Mouse (Mus musculus): ENCODE measurements around the gene Hspa8.

Gene Hspa8

GRCm38 (mm10) chr9:40808907-40809280 lies 8.1 kb downstream of the Hspa8 start:
- DNase-seq (ENCODE audit: low read depth, low spot score): no peak

GRCm38 (mm10) chr9:40811860-40812259 lies 11.1 kb downstream of the Hspa8 start:
- DNase-seq (ENCODE audit: low read depth, low spot score): no peak

- no peak for DNase-seq (ENCODE audit: low read depth, low spot score)
These were observed 13.3 kb downstream of the Hspa8 start for GRCm38 (mm10) chr9:40814060-40814459.

GRCm38 (mm10) chr9:40817325-40818028 lies 16.7 kb downstream of the Hspa8 start:
- DNase-seq (ENCODE audit: low read depth, low spot score): no peak

- DNase-seq (ENCODE audit: low read depth, low spot score): no peak
These were observed 24.8 kb downstream of the Hspa8 start for GRCm38 (mm10) chr9:40825601-40826000.

- DNase-seq (ENCODE audit: low read depth, low spot score): no peak
These were observed 26.6 kb downstream of the Hspa8 start for GRCm38 (mm10) chr9:40827366-40827765.

- peak; percentile 39 for DNase-seq (ENCODE audit: low read depth, low spot score)
These were observed 33.8 kb downstream of the Hspa8 start for GRCm38 (mm10) chr9:40834569-40834968.

- DNase-seq (ENCODE audit: low read depth, low spot score): no peak
These were observed 35.9 kb downstream of the Hspa8 start for GRCm38 (mm10) chr9:40836681-40837080.

- no peak for DNase-seq (ENCODE audit: low read depth, low spot score)
These were observed 38.9 kb downstream of the Hspa8 start for GRCm38 (mm10) chr9:40839662-40840061.

GRCm38 (mm10) chr9:40851515-40851914 lies 50.7 kb downstream of the Hspa8 start:
- no peak for DNase-seq (ENCODE audit: low read depth, low spot score)

- DNase-seq (ENCODE audit: low read depth, low spot score): no peak
These were observed 57.8 kb downstream of the Hspa8 start for GRCm38 (mm10) chr9:40858461-40859160.

- DNase-seq (ENCODE audit: low read depth, low spot score): no peak
These were observed 58.4 kb downstream of the Hspa8 start for GRCm38 (mm10) chr9:40859196-40859595.
